Mouse (Mus musculus) spleen, adult 18-20 months (tissue): ENCODE measurements around the gene Slc25a13.
A peak's percentile ranks its signal among the peaks of the same experiment; 100 is the strongest.

Experiments used
- DNase-seq, 2 experiments: peaks; one replicate each; pipeline ENCODE4 v3.0.0; 2022; ENCODE audit warnings: mixed read lengths in 2 of 2

The Slc25a13 gene

DNA sequence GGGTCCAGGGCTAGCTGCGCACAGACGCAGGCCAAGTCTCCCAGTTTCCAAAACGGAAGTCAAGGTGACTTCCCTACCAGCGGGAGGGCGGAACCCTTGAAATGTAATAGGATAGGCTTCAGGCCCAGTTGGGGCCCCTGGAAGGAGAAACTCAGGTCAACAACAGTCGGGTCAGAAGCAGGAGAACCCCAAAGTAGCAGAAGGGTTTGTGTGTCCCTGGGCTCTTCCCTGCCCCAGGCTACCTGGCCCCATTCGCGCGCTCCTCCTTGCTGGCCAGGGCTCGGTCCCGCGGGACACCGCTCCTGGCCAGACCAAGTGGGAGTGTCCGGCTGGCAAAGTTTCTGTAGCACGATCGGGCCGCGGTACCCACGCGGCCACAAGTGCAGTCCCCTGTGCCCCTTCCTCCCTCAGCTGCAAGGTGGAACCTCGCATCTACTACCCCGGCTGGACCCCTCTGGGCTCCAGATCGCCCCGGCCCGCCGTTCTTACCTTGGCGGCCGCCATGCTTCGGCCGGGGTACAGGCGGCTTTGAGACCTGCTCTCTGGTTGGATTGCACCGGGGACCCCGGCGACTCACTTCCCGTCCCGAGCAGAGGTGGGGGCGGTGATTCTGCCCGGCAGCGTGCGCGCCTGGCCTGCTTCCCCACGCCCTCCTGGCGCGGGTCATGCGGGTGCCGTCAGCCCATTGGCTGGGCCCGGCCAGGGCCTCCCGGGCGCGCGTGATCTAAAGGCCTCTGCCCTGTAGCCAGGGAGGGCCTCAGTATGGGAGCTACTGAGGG lies at the start of gene Slc25a13:
Gene Slc25a13, minus strand, starts transcription at position 667 of the 779 bp plus-strand sequence.
- peak; percentile 28 to 35 for DNase-seq

- DNase-seq, result no peak
Measured at GRCm38 (mm10) chr6:6265761-6266160, 48.8 kb upstream of the Slc25a13 start.

DNA sequence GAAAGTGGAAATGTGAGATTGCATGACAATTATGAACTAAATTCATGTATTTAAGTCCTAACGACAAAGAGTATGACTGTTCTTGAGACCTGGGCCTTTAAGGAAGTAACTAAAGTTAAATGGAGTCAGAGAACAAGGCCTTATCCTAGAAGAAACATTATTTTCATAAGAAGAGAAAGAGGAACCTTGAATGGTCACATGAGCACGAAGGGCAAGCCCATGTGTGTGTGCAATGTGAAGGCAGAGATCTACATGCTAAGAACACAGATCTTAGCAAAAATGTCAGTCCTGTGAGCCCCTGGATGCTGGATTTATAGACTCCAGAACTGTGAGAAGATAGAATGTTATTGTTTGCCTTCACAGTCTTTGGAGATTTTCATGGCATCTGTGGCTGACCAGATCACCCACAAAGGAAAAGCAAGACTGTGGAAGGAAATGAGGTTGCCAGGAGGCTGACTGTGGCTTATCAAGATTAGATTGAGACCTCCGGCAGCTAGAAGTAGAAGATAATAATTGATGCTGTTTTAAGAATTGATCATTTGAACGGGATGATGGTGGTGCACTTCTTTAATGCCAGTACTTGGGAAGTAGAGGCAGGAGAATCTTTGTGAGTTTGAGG lies 46.4 kb upstream of the Slc25a13 start:
- no peak for DNase-seq

DNA sequence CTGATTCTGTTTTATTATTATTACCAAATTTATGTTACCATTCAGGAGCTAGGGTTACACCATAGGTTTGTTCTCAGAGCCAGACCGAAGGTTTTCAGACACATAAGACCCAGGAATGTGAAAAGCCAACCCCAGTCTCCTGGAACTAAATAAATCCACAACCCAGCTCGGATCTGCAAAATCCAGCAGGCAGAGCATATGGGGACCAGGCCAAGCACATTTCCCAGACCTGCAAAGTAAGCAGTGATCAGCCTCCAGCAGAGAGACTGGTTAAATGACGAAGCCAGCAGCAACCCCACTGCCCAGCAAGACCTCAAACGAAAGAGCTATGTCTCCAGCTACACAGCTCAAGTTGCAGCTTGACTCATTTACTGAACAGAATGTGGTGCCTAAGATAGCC lies 43.9 kb upstream of the Slc25a13 start:
- no peak for DNase-seq

DNA sequence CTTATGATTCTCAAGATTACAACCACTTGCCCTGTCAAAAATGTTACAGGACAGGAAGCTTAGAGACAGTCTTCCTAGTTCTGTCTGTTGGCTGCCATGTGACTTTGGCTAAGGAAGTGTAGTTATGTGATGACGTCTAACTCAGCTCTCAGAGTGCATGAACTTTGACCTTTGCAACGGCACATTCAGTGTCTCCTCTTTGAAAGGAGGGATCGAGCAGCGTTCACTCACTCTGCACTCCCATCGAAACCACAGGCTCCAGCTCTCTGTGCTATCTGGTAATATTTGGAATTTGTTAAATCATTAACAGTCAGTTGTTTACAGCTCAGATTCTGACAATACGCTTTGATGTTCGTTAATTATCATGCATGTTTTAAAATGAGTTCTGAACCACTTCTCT lies 31.5 kb upstream of the Slc25a13 start:
- no peak for DNase-seq

DNA sequence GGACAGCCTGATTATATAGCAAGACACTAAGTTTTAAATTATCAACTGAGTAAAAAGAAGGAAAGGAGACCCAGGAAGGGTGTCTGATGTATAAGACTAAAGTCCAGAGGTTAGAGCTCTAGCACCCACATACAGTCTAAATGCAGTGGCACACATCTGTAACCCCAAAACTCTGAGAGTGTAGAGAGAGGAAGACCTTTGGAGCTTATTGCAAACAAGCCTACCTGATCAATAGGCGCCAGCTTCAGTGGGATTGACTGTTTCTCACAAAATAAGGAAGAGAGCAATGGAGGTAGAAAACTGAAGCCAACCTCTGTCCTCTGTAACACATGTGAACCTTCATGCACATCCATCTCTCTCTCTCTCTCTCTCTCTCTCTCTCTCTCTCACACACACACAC lies 26.9 kb upstream of the Slc25a13 start:
- DNase-seq, result no peak

- DNase-seq, result no peak
Measured at GRCm38 (mm10) chr6:6242114-6242513, 25.1 kb upstream of the Slc25a13 start.

DNA sequence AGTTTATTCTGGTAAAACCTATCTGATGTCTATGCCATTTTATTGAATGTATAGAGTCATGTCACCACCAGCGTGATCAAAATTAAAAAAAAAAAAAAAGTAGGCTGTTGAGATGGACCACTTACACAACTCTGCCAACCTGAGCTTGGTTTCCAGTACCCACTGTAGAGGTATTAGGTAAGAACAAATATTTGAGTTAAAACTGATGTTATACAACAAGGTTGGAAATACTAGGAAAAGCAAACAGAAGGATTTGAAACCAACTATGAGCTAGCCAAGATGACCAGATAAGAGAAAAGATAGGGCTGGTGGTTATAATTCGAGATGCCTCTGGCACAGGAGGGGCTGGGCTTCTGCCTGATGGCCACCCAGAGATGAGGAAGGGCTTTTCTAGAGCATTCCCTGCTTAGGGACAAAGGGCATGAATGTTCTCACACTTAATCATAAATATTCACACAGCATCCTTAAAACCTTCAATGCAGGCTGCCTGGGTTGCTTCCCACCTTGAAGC lies 19.9 kb upstream of the Slc25a13 start:
- DNase-seq, result no peak

DNA sequence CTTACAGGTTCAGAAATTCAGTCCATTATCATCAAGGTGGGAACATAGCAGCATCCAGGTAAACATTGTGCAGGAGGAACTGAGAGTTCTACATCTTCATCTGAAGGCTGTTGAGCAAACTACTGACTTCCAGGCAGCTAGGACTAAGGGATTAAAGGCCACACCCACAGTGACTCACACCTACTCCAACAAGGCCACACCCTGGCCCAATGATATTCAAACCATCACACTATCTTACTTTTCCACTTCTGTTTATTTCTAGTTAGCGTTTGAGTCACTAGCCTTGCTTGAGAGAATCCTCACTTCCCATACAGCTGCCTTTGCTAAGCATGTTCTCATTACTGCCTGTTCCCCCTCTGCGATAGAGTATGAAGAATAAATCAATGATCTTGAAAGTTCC lies 13.3 kb upstream of the Slc25a13 start:
- no peak for DNase-seq

GRCm38 (mm10) chr6:6222721-6223120 lies 5.7 kb upstream of the Slc25a13 start:
- DNase-seq, result no peak

DNA sequence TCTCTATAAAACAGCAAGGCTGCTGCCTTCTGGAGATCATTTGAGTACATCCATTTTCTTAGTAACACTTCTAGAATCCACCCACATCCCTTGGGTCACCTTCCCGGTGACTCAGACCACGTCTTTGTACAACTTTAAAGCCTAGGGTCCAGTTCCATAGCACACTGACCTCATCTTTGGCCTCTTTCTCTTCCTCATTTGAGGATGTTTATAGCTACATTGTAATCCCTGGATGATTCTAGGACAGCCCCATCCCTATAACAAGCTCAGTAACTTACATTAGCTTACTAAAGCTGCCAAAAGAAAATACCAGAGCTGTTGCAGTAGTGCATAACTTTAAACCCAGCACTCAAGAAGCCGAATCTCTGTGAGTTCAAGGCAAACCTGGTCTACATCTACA lies 3.6 kb upstream of the Slc25a13 start:
- no peak for DNase-seq

DNA sequence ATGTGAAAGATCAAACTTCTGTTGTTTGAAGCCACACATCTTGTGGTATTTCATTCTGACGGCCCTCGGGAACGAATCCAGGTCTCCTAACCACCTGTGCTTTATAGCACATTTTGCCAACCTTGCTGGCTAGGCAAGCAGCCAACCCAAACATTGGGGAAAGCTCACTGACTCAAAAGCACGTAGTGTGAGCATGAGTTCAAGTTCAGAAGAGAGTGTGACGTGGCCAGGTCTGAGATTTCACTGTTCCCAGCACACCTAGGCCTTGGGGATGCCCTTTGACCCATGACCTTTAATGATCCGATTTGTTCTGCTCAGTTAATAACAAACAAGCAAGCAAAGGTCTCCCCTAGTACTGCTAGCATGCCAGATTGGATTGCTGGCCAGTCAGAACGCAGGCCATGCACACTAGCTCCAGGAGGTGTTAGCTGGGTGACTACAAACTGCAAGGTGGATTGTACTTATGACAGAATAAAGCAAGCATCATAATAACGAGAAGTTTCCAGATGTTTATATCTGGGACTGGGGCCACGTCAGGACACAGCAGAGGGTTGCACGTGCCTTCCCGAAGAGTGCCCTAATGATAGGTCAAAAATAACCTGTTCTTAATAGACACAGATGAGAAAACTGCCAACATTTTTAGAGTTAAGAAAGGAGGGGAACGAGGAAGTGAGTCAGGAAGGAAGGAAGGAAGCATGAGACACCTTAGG lies 2.8 kb upstream of the Slc25a13 start:
- DNase-seq, result no peak

- no peak for DNase-seq
Measured at GRCm38 (mm10) chr6:6217286-6217625, 283 bp upstream of the Slc25a13 start.

DNA sequence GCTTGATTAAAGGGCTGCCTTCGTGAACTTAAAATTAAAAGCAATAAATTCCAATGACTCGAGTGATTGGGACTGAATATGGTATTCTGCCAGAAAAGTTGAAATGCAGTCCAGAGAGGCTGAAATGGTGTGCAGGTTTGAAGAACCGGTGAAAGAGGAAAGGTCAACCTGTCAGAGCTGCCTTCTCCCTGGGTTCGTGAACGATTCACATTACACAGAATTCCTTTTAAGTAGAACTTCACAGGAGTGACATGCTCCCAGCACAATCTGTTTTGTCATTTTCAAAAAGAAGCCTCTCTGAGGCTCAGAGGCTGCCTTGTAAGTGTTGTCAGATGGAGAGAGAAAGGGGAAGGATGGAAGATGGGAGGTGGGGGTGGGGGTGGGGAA lies 860 bp downstream of the Slc25a13 start:
- DNase-seq, result no peak

GRCm38 (mm10) chr6:6212360-6213310 lies 4.3 kb downstream of the Slc25a13 start:
- DNase-seq, result no peak

DNA sequence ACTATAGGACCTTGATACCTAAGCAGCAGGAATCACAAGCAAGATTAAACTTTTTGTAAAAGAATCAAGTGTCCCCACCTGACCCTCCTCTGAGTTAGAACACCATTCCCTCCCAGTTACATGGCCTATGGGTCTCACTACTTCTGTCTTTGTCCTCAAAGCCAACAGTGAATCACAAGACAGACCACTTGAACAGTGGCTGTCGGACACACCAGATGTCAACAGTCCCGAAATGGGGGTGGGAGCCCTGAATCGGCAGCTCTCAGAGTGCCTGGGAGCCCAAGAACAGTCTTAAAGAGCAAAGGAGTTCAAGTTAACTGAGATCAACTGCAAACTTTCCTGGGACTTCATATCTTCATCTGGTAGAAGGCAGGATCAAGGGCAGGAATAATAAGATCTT lies 5.0 kb downstream of the Slc25a13 start:
- no peak for DNase-seq

GRCm38 (mm10) chr6:6210637-6211036 lies 6.3 kb downstream of the Slc25a13 start:
- no peak for DNase-seq

GRCm38 (mm10) chr6:6208351-6209059 lies 8.5 kb downstream of the Slc25a13 start:
- no peak for DNase-seq

- no peak for DNase-seq
Measured at GRCm38 (mm10) chr6:6207836-6208235, 9.1 kb downstream of the Slc25a13 start.

DNA sequence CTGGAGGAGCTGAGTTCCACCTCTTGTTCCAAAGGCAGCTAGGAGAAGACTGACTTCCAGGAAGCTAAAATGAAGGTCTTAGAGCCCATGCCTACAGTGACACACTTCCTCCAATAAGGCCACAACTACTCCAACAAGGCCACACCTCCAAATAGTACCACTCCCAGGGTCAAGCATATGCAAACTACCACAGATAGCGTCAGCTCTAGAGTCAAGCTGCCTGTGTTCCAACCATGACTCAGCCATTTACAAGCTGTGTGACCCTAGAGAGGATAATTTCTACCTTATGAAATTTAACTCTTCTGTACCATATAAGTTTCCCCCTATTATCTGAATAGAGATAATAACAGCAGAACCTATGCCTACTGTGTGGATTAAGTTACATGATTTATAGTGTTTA lies 9.6 kb downstream of the Slc25a13 start:
- no peak for DNase-seq

DNA sequence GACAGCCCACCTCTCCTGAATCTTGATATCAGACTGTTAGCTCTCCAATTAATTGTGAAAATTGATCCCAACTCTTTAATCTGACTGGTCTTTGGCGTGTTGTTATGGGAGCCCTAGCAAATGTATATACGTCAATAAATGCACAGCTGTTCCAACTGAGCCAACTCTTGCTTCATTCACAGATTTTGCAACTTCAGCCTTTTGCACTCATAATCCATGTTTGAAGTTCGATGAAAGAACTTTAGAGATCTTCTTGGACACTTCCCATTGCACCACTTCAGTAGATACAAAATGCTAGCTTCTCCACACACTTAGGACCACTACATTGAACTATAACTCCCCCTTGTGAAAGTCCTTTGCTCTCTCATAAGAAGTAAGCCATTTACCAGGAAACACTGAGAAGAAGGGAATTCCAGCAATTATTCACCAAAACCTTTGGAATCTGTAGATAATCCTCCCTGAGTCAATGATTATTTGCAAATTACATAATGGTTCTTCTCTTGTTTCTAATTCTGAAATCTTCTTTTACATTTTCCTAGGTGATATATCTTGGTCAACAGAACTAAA lies 11.3 kb downstream of the Slc25a13 start:
- no peak for DNase-seq

- DNase-seq, result no peak
Measured at GRCm38 (mm10) chr6:6202451-6202850, 14.5 kb downstream of the Slc25a13 start.
